Mouse (Mus musculus): Measurements from ENCODE around the gene Slc39a10.
"Not testable (repeated sequence)": the region's sequence is repeated elsewhere in the genome, so short reads cannot be mapped to it uniquely, and the experiment has no call there.

Gene Slc39a10

GRCm38 (mm10) chr1:46864175-46864885, 28.3 kb downstream of the Slc39a10 start:
- no peak for DNase-seq (ENCODE audit: low read depth, low spot score)

- DNase-seq (ENCODE audit: low read depth, low spot score), result no peak
Measured at GRCm38 (mm10) chr1:46863434-46863833, 29.2 kb downstream of the Slc39a10 start.

GRCm38 (mm10) chr1:46860082-46860481, 32.6 kb downstream of the Slc39a10 start:
- no peak for DNase-seq (ENCODE audit: low read depth, low spot score)

GRCm38 (mm10) chr1:46858579-46858978, 34.1 kb downstream of the Slc39a10 start:
- no peak for DNase-seq (ENCODE audit: low read depth, low spot score)

GRCm38 (mm10) chr1:46856498-46856897, 36.2 kb downstream of the Slc39a10 start:
- DNase-seq (ENCODE audit: low read depth, low spot score), result no peak

GRCm38 (mm10) chr1:46854036-46854900, 38.4 kb downstream of the Slc39a10 start:
- DNase-seq (ENCODE audit: low read depth, low spot score), result no peak

- peak; percentile 97 for DNase-seq (ENCODE audit: low read depth, low spot score)
Measured at GRCm38 (mm10) chr1:46853317-46854035, 39.2 kb downstream of the Slc39a10 start.

- peak; percentile 87 for DNase-seq (ENCODE audit: low read depth, low spot score)
Measured at GRCm38 (mm10) chr1:46852600-46853272, 39.9 kb downstream of the Slc39a10 start.

- DNase-seq (ENCODE audit: low read depth, low spot score), result no peak
Measured at GRCm38 (mm10) chr1:46852216-46852599, 40.4 kb downstream of the Slc39a10 start.

GRCm38 (mm10) chr1:46851586-46851985, 41.1 kb downstream of the Slc39a10 start:
- no peak for DNase-seq (ENCODE audit: low read depth, low spot score)

- DNase-seq (ENCODE audit: low read depth, low spot score), result peak; percentile 78
Measured at GRCm38 (mm10) chr1:46849758-46850157, 42.9 kb downstream of the Slc39a10 start.

GRCm38 (mm10) chr1:46845221-46845620, 47.4 kb downstream of the Slc39a10 start:
- DNase-seq (ENCODE audit: low read depth, low spot score), result no peak

GRCm38 (mm10) chr1:46844281-46844680, 48.4 kb downstream of the Slc39a10 start:
- DNase-seq (ENCODE audit: low read depth, low spot score), result no peak

GRCm38 (mm10) chr1:46843406-46843805, 49.2 kb downstream of the Slc39a10 start:
- DNase-seq (ENCODE audit: low read depth, low spot score), result no peak

- DNase-seq (ENCODE audit: low read depth, low spot score), result no peak
Measured at GRCm38 (mm10) chr1:46831927-46832326, 60.7 kb downstream of the Slc39a10 start.

GRCm38 (mm10) chr1:46830066-46830843, 62.4 kb downstream of the Slc39a10 start:
- DNase-seq (ENCODE audit: low read depth, low spot score), result no peak

GRCm38 (mm10) chr1:46822256-46822972, 70.2 kb downstream of the Slc39a10 start:
- DNase-seq (ENCODE audit: low read depth, low spot score), result no peak

- no peak for DNase-seq (ENCODE audit: low read depth, low spot score)
Measured at GRCm38 (mm10) chr1:46817934-46818333, 74.7 kb downstream of the Slc39a10 start.

- DNase-seq (ENCODE audit: low read depth, low spot score), result not testable (repeated sequence)
Measured at GRCm38 (mm10) chr1:46808630-46809029, 84.0 kb downstream of the Slc39a10 start.

GRCm38 (mm10) chr1:46805074-46805473, 87.6 kb downstream of the Slc39a10 start:
- DNase-seq (ENCODE audit: low read depth, low spot score), result no peak

Data from mesoderm, embryonic 11.5 days (tissue).